In genomic region chr2:27640900-27641479, GRCm38 (mm10) we compare ENCODE assay signal across 16 mouse cellular contexts. TPM values are rescaled to one million over a fixed set of nuclear protein-coding genes. Genes with fewer than 3 reads are reported as not detected.
DNase-seq lines count a peak whose midpoint lies in the region; ATAC-seq lines count a peak whose summit lies in the region.
"Had no signal": no experiment of that assay in that cellular context is flagged by ENCODE, and none has a peak within 500 bp of the region (broad histone marks: within the 10 kb centered on the region; RNA-seq: fewer than 3 reads in every experiment).

No protein-coding gene starts in this region.

- H3K36me3 ChIP-seq in embryonic facial prominence, embryonic 13.5 days: no peaks in the 10 kb centered on the region
- no peaks in the 10 kb centered on the region for H3K36me3 ChIP-seq in embryonic facial prominence, embryonic 10.5 days (replicated peaks)
- H3K36me3 ChIP-seq in midbrain, embryonic 14.5 days (ENCODE audit: control insufficient read depth, insufficient read depth, low read length): no peaks in the 10 kb centered on the region
- H3K36me3 ChIP-seq in midbrain, embryonic 15.5 days (replicated peaks): no peaks in the 10 kb centered on the region
- no peaks in the 10 kb centered on the region for H3K36me3 ChIP-seq in limb, embryonic 10.5 days
- H3K36me3 ChIP-seq in neural tube, embryonic 13.5 days: no peaks in the 10 kb centered on the region
- H3K36me3 ChIP-seq: embryonic facial prominence, embryonic 12.5 days; heart, embryonic 12.5 days had no signal

- peak overlapping the region; percentile 7; the same call in 1 of the 2 replicates for H3K9ac ChIP-seq in embryonic facial prominence, embryonic 13.5 days
- no peak overlapping the region for H3K9ac ChIP-seq in midbrain, embryonic 14.5 days (replicated peaks; ENCODE audit: low read length)
- H3K9ac ChIP-seq in midbrain, embryonic 15.5 days: no peak overlapping the region
- H3K9ac ChIP-seq in neural tube, embryonic 13.5 days: 0 out of 2 replicates have a peak overlapping the region, but pooled peaks have one; percentile 34
- H3K9ac ChIP-seq: embryonic facial prominence, embryonic 12.5 days; heart, embryonic 12.5 days; liver, postnatal 0 days had no signal

- DNase-seq in embryonic facial prominence, embryonic 10.5 days (ENCODE audit: low spot score): no peak
- no peak for DNase-seq in midbrain, embryonic 14.5 days
- DNase-seq in limb, embryonic 10.5 days (ENCODE audit: low spot score): no peak
- DNase-seq in cerebellum, adult 9-11 months: no peak
- DNase-seq: kidney, adult 8-10 months; kidney, postnatal 36 days; liver, postnatal 0 days; lung, postnatal 4 days; right cerebral cortex, postnatal 25 days; thymus, adult 2 months had no signal

- no peak overlapping the region for H3K4me2 ChIP-seq in embryonic facial prominence, embryonic 13.5 days
- no peak overlapping the region for H3K4me2 ChIP-seq in midbrain, embryonic 14.5 days (ENCODE audit: low read length)
- no peak overlapping the region for H3K4me2 ChIP-seq in midbrain, embryonic 15.5 days
- no peak overlapping the region for H3K4me2 ChIP-seq in neural tube, embryonic 13.5 days
- H3K4me2 ChIP-seq: embryonic facial prominence, embryonic 12.5 days; heart, embryonic 12.5 days had no signal

- no peak overlapping the region for H3K4me3 ChIP-seq in embryonic facial prominence, embryonic 13.5 days
- H3K4me3 ChIP-seq in embryonic facial prominence, embryonic 10.5 days: no peak overlapping the region
- no peak overlapping the region for H3K4me3 ChIP-seq in midbrain, embryonic 14.5 days (replicated peaks; ENCODE audit: low read depth, low read length)
- H3K4me3 ChIP-seq in midbrain, embryonic 15.5 days: no peak overlapping the region
- H3K4me3 ChIP-seq in limb, embryonic 10.5 days: no peak overlapping the region
- H3K4me3 ChIP-seq in neural tube, embryonic 13.5 days: no peak overlapping the region
- H3K4me3 ChIP-seq: embryonic facial prominence, embryonic 12.5 days; heart, embryonic 12.5 days had no signal

- H3K4me1 ChIP-seq in embryonic facial prominence, embryonic 13.5 days: peaks cover 25% of the 10 kb centered on the region
- peaks cover 24% of the 10 kb centered on the region for H3K4me1 ChIP-seq in embryonic facial prominence, embryonic 10.5 days
- 0 out of 2 replicates have a peak, but pooled peaks cover 4% of the 10 kb centered on the region for H3K4me1 ChIP-seq in midbrain, embryonic 14.5 days (ENCODE audit: control insufficient read depth, insufficient read depth, low read length)
- peaks cover 10% of the 10 kb centered on the region for H3K4me1 ChIP-seq in midbrain, embryonic 15.5 days
- peaks cover 20% of the 10 kb centered on the region for H3K4me1 ChIP-seq in limb, embryonic 10.5 days
- peaks cover 20% of the 10 kb centered on the region for H3K4me1 ChIP-seq in neural tube, embryonic 13.5 days (replicated peaks)

- 53% methylated on average over 3 of the region's 3 CpGs for WGBS in embryonic facial prominence, embryonic 13.5 days
- 46% methylated on average over 3 of the region's 3 CpGs for WGBS in embryonic facial prominence, embryonic 10.5 days
- WGBS in midbrain, embryonic 14.5 days: 32% methylated on average over 3 of the region's 3 CpGs
- WGBS in midbrain, embryonic 15.5 days: 27% methylated on average over 3 of the region's 3 CpGs
- whole genome bisulfite sequencing in limb, embryonic 10.5 days: 19% methylated on average over 3 of the region's 3 CpGs
- 33% methylated on average over 3 of the region's 3 CpGs for WGBS in neural tube, embryonic 13.5 days

- H3K9me3 ChIP-seq in embryonic facial prominence, embryonic 13.5 days: no peaks in the 10 kb centered on the region
- no peaks in the 10 kb centered on the region for H3K9me3 ChIP-seq in embryonic facial prominence, embryonic 10.5 days
- H3K9me3 ChIP-seq in midbrain, embryonic 14.5 days (ENCODE audit: control insufficient read depth, low read length): no peaks in the 10 kb centered on the region
- H3K9me3 ChIP-seq in midbrain, embryonic 15.5 days: no peaks in the 10 kb centered on the region
- no peaks in the 10 kb centered on the region for H3K9me3 ChIP-seq in limb, embryonic 10.5 days (replicated peaks)
- H3K9me3 ChIP-seq in neural tube, embryonic 13.5 days: no peaks in the 10 kb centered on the region
- H3K9me3 ChIP-seq: embryonic facial prominence, embryonic 12.5 days; heart, embryonic 12.5 days had no signal

- H3K27ac ChIP-seq in embryonic facial prominence, embryonic 13.5 days: no peak overlapping the region
- no peak overlapping the region; the same call in 1 of the 2 replicates for H3K27ac ChIP-seq in embryonic facial prominence, embryonic 10.5 days (replicated peaks)
- peak overlapping the region; percentile 37; the same call in 1 of the 2 replicates for H3K27ac ChIP-seq in midbrain, embryonic 14.5 days (replicated peaks; ENCODE audit: low read depth, low read length)
- H3K27ac ChIP-seq in midbrain, embryonic 15.5 days: no peak overlapping the region
- H3K27ac ChIP-seq in limb, embryonic 10.5 days: peak overlapping the region; percentile 58
- peak overlapping the region; percentile 46 for H3K27ac ChIP-seq in neural tube, embryonic 13.5 days (replicated peaks)
- H3K27ac ChIP-seq: embryonic facial prominence, embryonic 12.5 days had no signal

- no peak for ATAC-seq in embryonic facial prominence, embryonic 13.5 days (ENCODE audit: insufficient number of reproducible peaks, insufficient read depth, low FRiP score, low TSS enrichment, low read depth)
- ATAC-seq in midbrain, embryonic 14.5 days (ENCODE audit: low FRiP score, low TSS enrichment): no peak
- ATAC-seq in midbrain, embryonic 15.5 days (replicated peaks): no peak
- peak; percentile 79 for ATAC-seq in neural tube, embryonic 13.5 days (ENCODE audit: low read depth)
- ATAC-seq in frontal cortex, adult (ENCODE audit: low TSS enrichment): no peak
- ATAC-seq: liver, postnatal 0 days had no signal

- no peaks in the 10 kb centered on the region for H3K27me3 ChIP-seq in embryonic facial prominence, embryonic 13.5 days
- peaks cover 64% of the 10 kb centered on the region for H3K27me3 ChIP-seq in embryonic facial prominence, embryonic 10.5 days (replicated peaks; ENCODE audit: low read depth, poor library complexity, severe bottlenecking)
- H3K27me3 ChIP-seq in midbrain, embryonic 14.5 days (ENCODE audit: control insufficient read depth, insufficient read depth, low read length): no peaks in the 10 kb centered on the region
- H3K27me3 ChIP-seq in midbrain, embryonic 15.5 days (replicated peaks): no peaks in the 10 kb centered on the region
- H3K27me3 ChIP-seq in limb, embryonic 10.5 days (ENCODE audit: low read depth, poor library complexity, severe bottlenecking): no peaks in the 10 kb centered on the region
- H3K27me3 ChIP-seq in neural tube, embryonic 13.5 days: peaks cover 16% of the 10 kb centered on the region
- H3K27me3 ChIP-seq: embryonic facial prominence, embryonic 12.5 days had no signal

RNA-seq across cellular contexts. Expression of gene Rxra, which starts 35.2 kb away (rescaled TPM):
- polyA plus RNA-seq in embryonic facial prominence, embryonic 13.5 days (2015; fragmentation: Nextera tagmentation; extraction: Ambion mirVana): 16.7 and 18.7 TPM in 2 replicates
- polyA plus RNA-seq in embryonic facial prominence, embryonic 10.5 days (2016; fragmentation: Nextera tagmentation; extraction: Ambion mirVana): 8.8 and 9.3 TPM in 2 replicates
- polyA plus RNA-seq in midbrain, embryonic 14.5 days (2014; fragmentation: Nextera tagmentation; extraction: Ambion mirVana): 1.9 and 2.5 TPM in 2 replicates
- polyA plus RNA-seq in midbrain, embryonic 15.5 days (2015; fragmentation: Nextera tagmentation; extraction: Ambion mirVana): 3.1 and 4.1 TPM in 2 replicates
- 8.7 and 10.9 TPM in 2 replicates for polyA plus RNA-seq in limb, embryonic 10.5 days (2016; fragmentation: Nextera tagmentation; extraction: Ambion mirVana)
- polyA plus RNA-seq in neural tube, embryonic 13.5 days (2015; fragmentation: Nextera tagmentation; extraction: Ambion mirVana): 3.2 and 4.7 TPM in 2 replicates

Comparison
In these comparisons a context has a peak if more than half of its experiments do, and no peak if none do; other contexts are left out.
1. H3K27ac ChIP-seq: peak in midbrain, embryonic 14.5 days (single experiment), limb, embryonic 10.5 days (single experiment) and neural tube, embryonic 13.5 days (single experiment); none in embryonic facial prominence, embryonic 13.5 days (single experiment), embryonic facial prominence, embryonic 10.5 days (single experiment) and midbrain, embryonic 15.5 days (single experiment).
2. H3K9ac ChIP-seq: peak in embryonic facial prominence, embryonic 13.5 days (single experiment) and neural tube, embryonic 13.5 days (single experiment); none in midbrain, embryonic 14.5 days (single experiment) and midbrain, embryonic 15.5 days (single experiment).